Mouse (Mus musculus) heart, adult 2 months (tissue): ENCODE data around the gene Nipa2. TPM values are rescaled to one million over a fixed set of nuclear protein-coding genes. Genes with fewer than 3 reads are reported as not detected.

Experiments
- DNase-seq, 2 experiments: peaks; one replicate each; pipeline ENCODE4 v3.0.0; 2021
- H3K27ac ChIP-seq: fragments of 200-600 bp; 2 replicates; pipeline ENCODE4 v1.8.1; 2022
- H3K27me3 ChIP-seq: fragments of 200-500 bp; 2 replicates; pipeline ENCODE4 v1.6.1; 2012; ENCODE audit warnings: mild to moderate bottlenecking, low read length, inconsistent platforms, mixed read lengths; ENCODE audit not compliant: control insufficient read depth, insufficient read depth
- H3K36me3 ChIP-seq: fragments of 200-500 bp; 2 replicates; pipeline ENCODE4 v1.6.1; 2012; ENCODE audit warnings: low read length, inconsistent platforms; ENCODE audit not compliant: control insufficient read depth, insufficient read depth
- H3K4me1 ChIP-seq: fragments of 200-500 bp; 2 replicates; pipeline ENCODE4 v1.6.1; 2011; ENCODE audit warnings: low read length; ENCODE audit not compliant: control insufficient read depth, insufficient read depth
- H3K4me3 ChIP-seq: fragments of 200-600 bp; 2 replicates; pipeline ENCODE4 v1.8.1; 2022
- H3K79me2 ChIP-seq: fragments of 200-500 bp; replicated peaks from 2 replicates; pipeline ENCODE4 v1.6.1; 2012; ENCODE audit warnings: mild to moderate bottlenecking, inconsistent platforms, low read length, moderate library complexity, mixed read lengths; ENCODE audit not compliant: control insufficient read depth, insufficient read depth
- H3K9ac ChIP-seq: fragments of 200-500 bp; 2 replicates; pipeline ENCODE4 v1.6.1; 2012; ENCODE audit warnings: low read depth, mild to moderate bottlenecking, control low read depth, inconsistent platforms, low read length, mixed read lengths
- CTCF ChIP-seq: fragments of 200-600 bp; IDR thresholded peaks from 2 replicates; pipeline ENCODE4 v1.8.1; 2022; ENCODE audit warnings: antibody characterized with exemption, mild to moderate bottlenecking, moderate library complexity
- EP300 ChIP-seq: fragments of 200-500 bp; IDR thresholded peaks from 2 replicates; pipeline ENCODE4 v1.6.1; 2011; ENCODE audit warnings: low read depth, low read length, control low read depth; ENCODE audit not compliant: insufficient read depth
- POLR2A ChIP-seq: fragments of 200-500 bp; IDR thresholded peaks from 2 replicates; pipeline ENCODE4 v1.6.1; 2011; ENCODE audit warnings: mild to moderate bottlenecking, low read depth, low read length, control low read depth; ENCODE audit not compliant: insufficient read depth
- WGBS: fragments of 180-500 bp; shearing (Covaris S2); methylation state at CpG from one replicate; pipeline ENCODE4 v1.1.7; 2018; 5-methylcytosine and 5-hydroxymethylcytosine counted together
- intact Hi-C: fragments of 180-260 bp; cut with DNase I; formaldehyde crosslinking; loops from one replicate; pipeline ENCODE4 v1.15.1; 2025
- long read RNA-seq: library from polyadenylated mRNA; stranded (forward); transcript quantifications from one replicate; pipeline ENCODE4 v2.0.0, GENCODE M21; 2021
- polyA plus RNA-seq: library from polyadenylated mRNA; depleted of rRNA; stranded (reverse); fragments of >200 nt; gene quantifications from 2 replicates; pipeline ENCODE4 v1.2.3, GENCODE M21; 2012; rRNA removed
- total RNA-seq, 2 experiments: library from RNA; stranded (reverse); gene quantifications; 2 replicates each; pipeline ENCODE4 v1.2.3; 2021

Nipa2 gene
- total RNA-seq (10 to 100 TPM; 37.7 to 39.4 TPM), polyA plus RNA-seq (6.9 and 17.0 TPM in 2 replicates)
- long read RNA-seq, transcript Nipa2-201 (7 exons, 3,197 nt), result major isoform, 11 of 13 reads
- long read RNA-seq, partial matches to known transcripts, result 1 of 13 reads
- long read RNA-seq, other reads (novel, unspliced or antisense), result 1 of 13 reads

DNA sequence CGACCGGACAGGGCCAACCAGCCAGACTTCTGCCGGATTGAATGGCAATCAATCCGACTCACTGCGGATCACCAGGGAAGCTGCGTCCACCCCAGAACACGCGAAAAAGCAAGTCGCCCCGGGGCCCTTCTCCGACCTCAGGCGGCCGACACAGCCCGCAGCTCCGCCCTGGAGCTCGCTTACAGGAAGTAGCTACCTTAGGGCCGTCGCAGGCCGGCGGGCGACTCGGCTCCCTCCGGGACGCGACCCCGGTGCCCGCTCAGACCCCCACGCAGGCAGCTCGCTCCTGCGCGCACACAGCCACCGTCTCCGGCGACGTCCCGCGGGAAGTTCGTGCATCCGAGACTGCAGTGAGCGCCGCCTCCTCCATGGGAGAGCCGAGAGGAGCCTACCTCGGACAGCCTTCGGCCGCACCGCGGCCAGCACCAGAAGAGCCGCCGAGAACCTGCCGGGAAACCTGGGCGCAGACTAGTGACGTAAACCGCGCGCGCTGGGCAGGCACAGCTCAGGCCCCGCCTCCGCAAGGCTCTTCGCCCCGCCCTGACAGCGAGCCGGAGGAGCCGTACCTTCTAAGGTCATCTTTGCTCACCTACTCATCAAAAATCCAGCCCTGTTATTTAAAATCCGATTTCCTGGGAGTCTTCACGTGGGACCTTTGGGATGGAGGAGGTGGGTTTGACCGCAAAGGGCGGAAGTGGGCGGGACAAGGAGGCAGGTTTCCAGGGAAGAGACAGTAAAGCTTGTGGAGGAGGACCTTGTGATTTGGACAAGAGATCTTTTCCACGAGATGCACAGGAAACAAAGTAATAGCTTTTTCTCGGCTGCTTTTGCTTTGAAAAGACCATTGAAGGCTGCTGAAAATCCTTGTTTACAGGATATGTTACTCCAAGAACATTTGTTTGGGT lies at the start of gene Nipa2:
Gene Nipa2, minus strand, starts transcription at position 473 of the 905 bp plus-strand sequence.
- H3K4me3 ChIP-seq, result peak within 1 kb of the TSS; percentile 91
- peak within 1 kb of the TSS; percentile 98 for H3K9ac ChIP-seq
- under 1% methylated on average over 70 of the region's 70 CpGs for WGBS
- DNase-seq, result peak; percentile 94 to 95
- peaks cover 3% of the 10 kb centered on the region for H3K36me3 ChIP-seq
- peak within 1 kb of the TSS; percentile 88 for H3K27ac ChIP-seq
- H3K27me3 ChIP-seq, result no peaks in the 10 kb centered on the region
- TF ChIP-seq EP300, result 0 out of 2 replicates have a peak, but pooled peaks have one; percentile 8
- peak; percentile 83 for TF ChIP-seq POLR2A
- TF ChIP-seq CTCF, result 0 out of 2 replicates have a peak, but pooled peaks have one; percentile 16
- H3K4me1 ChIP-seq, result peaks cover under 1% of the 10 kb centered on the region; the same call in 1 of the 2 replicates
- intact Hi-C loops, result no loop called here
- H3K79me2 ChIP-seq, result no peaks in the 10 kb centered on the region; the same call in 1 of the 2 replicates

DNA sequence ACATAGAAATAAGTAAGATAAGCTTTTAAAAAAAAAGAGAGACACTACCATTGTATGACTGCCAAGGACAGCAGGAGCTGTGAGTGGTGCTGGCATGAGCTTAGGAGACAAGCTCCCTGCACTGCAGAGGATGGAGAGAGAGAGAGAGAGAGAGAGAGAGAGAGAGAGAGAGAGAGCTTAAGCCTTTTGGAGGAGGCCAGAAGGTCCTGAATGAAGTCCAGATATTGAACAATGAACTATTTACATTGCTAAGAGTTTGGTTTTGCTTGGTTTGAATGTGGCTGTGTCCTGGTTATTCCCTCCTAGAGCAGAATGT lies 48.7 kb upstream of the Nipa2 start:
- intact Hi-C loops, result no loop called here
- no peaks in the 10 kb centered on the region for H3K36me3 ChIP-seq

DNA sequence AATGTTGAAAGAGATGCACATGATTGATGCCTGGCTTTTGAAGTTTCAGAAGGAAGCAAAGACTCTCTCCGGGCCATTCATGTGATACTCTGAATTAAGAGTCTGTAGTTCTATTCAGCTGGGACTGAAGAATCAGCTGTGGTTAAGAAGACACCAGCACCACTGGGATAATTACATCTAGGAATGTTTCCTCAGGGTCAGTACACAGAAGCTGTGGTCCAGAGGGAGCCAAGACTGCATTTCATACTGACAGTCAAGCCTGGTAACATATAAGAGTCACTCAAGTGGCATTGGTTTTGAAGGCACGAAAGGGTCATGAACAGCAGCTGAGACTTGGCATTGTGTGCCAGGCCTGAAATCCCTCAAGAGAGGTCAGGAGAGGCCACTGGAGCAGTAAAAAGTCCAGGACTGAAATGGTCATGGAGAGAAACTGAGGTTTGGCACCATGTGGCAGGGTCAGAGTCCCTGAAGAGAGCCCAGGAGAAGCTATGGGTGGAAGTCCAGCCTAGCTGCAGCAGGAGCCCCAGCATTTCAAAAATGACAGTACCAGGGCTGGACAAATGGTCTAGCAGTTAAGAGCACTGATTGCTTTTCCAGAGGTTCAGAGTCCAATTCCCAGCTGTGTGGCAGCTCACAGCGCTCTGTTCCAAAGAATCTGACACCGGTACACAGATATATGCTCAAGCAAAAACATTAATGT lies 48.2 kb upstream of the Nipa2 start:
- H3K27ac ChIP-seq, result no peak overlapping the region
- DNase-seq, result no peak
- H3K79me2 ChIP-seq, result no peaks in the 10 kb centered on the region
- H3K4me3 ChIP-seq, result no peak overlapping the region
- H3K27me3 ChIP-seq, result no peaks in the 10 kb centered on the region
- TF ChIP-seq EP300 (no peak), POLR2A (no peak)
- no peaks in the 10 kb centered on the region for H3K36me3 ChIP-seq
- no peak overlapping the region for H3K9ac ChIP-seq
- WGBS, result 50% methylated on average over 4 of the region's 4 CpGs
- intact Hi-C loops, result no loop called here
- no peaks in the 10 kb centered on the region for H3K4me1 ChIP-seq

More for the DNA sequence above, 48.7 kb upstream of the Nipa2 start:
- Histone ChIP-seq H3K27me3 (no peaks in the 10 kb centered on the region), H3K4me3 (no peak overlapping the region), H3K9ac (no peak overlapping the region), H3K27ac (no peak overlapping the region), H3K4me1 (no peaks in the 10 kb centered on the region), H3K79me2 (no peaks in the 10 kb centered on the region)
- DNase-seq, result no peak
- TF ChIP-seq EP300 (no peak), POLR2A (no peak), CTCF (no peak)

DNA sequence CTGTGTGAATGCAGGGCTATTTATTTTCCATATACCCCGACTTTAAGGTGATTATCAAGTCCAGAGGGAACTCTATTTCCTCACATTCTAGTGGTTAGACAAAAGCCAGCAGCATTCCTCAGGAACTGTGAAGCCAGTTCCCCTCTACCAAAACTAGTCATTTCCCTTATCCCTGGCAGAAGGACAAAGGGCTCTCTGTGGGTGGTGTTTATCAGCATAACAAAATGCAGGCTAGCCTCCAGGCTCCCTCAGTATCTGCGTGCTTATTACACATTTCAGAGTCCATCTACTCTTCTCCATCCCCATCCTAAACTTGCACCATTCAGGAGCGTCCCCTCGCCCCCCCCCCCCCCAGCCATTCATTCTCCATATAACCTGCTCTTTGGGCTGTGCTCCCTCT lies 36.7 kb upstream of the Nipa2 start:
- Histone ChIP-seq H3K9ac (no peak overlapping the region), H3K36me3 (no peaks in the 10 kb centered on the region), H3K79me2 (no peaks in the 10 kb centered on the region), H3K4me1 (peaks cover 2% of the 10 kb centered on the region), H3K27ac (no peak overlapping the region), H3K4me3 (no peak overlapping the region), H3K27me3 (no peaks in the 10 kb centered on the region)
- TF ChIP-seq EP300 (no peak), POLR2A (no peak), CTCF (no peak)
- no peak for DNase-seq
- 32% methylated on average over 3 of the region's 4 CpGs for WGBS
- intact Hi-C loops, result no loop called here

DNA sequence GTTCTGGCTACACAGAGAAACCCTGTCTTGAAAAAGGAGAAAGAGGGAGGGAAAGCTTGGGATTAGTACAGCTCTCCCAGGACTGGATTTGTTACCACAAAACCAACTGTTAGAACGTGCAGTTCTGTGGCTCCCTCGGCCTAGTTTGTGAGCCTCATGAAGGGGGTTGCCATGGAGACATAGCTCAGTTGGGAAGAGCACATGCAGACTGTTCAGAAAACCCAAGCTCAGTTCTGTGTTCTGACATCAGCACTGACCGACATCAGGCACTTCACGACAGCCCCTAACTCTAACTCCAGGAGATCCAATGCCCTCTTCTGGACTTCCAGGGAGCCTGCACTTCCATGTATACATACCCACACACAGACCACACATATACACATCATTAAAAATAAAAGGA lies 32.7 kb upstream of the Nipa2 start:
- intact Hi-C loops, result no loop called here
- TF ChIP-seq EP300 (no peak), CTCF (no peak), POLR2A (no peak)
- H3K36me3 ChIP-seq, result no peaks in the 10 kb centered on the region
- H3K4me3 ChIP-seq, result no peak overlapping the region
- H3K4me1 ChIP-seq, result peaks cover 2% of the 10 kb centered on the region
- H3K79me2 ChIP-seq, result no peaks in the 10 kb centered on the region
- whole genome bisulfite sequencing, result 82% methylated on average over 4 of the region's 4 CpGs
- H3K27me3 ChIP-seq, result no peaks in the 10 kb centered on the region
- no peak for DNase-seq
- no peak overlapping the region for H3K9ac ChIP-seq
- H3K27ac ChIP-seq, result no peak overlapping the region
